Mouse (Mus musculus): ENCODE results near the gene Zfp579.
"Not testable (repeated sequence)": the region's sequence is repeated elsewhere in the genome, so short reads cannot be mapped to it uniquely, and the experiment has no call there.

Zfp579 gene

DNA sequence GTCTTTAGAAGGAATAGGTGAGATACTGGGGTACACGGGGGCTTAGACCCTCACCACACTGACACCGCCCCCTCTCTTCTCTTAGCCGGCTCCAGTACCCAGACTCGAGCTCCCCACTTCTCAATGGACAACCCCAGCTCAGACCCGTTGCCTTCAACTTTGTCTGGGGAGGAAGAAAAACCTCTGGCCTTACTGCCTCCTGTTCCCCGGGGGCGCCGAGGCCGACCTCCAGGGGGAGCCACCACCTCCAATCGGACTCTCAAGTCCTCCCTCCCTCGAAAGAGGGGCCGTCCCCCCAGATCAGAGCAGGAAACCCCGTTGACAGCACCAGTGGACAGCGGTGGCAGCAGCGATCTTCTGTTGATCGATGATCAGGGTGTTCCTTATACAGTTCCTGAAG, 21.4 kb upstream of the Zfp579 start:
- in situ Hi-C loops (cut with MboI; ENCODE audit: low pct_unique_long_range_greater_than_20kb in 1 of 2, low sequenced_read_pairs in 2 of 2, unreplicated experiment in 1 of 2), result no loop called here

DNA sequence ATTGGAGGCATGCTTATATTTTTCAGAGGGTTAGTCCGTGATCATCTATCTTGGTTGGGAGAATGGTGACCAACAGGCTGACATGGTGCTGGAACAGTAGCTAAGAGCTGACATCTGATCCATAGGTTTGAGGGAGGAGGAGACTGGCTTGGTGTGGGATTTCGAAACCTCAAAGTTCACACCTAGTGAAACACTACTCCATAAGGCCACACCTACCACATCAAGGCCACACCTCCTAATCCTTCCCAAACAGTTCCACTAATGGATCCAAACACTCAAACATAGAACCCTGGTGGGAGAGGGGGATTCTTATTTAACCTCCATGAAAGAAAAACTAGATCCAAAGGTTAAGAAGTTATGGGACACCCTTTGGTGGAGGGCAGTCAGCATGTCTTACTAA, 21.0 kb upstream of the Zfp579 start:
- in situ Hi-C loops (cut with MboI; ENCODE audit: low pct_unique_long_range_greater_than_20kb in 1 of 2, low sequenced_read_pairs in 2 of 2, unreplicated experiment in 1 of 2), result no loop called here

DNA sequence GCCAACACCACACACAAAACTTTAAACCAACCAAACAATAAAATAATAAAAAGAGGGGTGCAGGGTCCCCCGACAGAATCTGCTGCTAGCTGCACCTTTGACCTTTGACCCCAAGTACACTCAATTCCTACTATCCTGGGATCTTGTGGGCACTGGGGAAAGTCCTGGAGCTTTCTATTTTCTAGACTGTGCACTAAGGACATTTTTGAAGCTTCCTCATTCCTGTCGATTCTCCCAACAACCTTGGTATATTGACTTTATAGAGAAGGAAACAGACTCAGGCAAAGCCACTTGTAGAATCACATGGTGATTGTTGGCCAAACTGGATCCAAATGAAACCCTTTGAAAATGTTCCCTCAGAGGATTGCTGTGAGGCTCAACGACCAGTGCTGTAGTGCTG, 20.1 kb upstream of the Zfp579 start:
- in situ Hi-C loops (cut with MboI; ENCODE audit: low pct_unique_long_range_greater_than_20kb in 1 of 2, low sequenced_read_pairs in 2 of 2, unreplicated experiment in 1 of 2), result no loop called here

DNA sequence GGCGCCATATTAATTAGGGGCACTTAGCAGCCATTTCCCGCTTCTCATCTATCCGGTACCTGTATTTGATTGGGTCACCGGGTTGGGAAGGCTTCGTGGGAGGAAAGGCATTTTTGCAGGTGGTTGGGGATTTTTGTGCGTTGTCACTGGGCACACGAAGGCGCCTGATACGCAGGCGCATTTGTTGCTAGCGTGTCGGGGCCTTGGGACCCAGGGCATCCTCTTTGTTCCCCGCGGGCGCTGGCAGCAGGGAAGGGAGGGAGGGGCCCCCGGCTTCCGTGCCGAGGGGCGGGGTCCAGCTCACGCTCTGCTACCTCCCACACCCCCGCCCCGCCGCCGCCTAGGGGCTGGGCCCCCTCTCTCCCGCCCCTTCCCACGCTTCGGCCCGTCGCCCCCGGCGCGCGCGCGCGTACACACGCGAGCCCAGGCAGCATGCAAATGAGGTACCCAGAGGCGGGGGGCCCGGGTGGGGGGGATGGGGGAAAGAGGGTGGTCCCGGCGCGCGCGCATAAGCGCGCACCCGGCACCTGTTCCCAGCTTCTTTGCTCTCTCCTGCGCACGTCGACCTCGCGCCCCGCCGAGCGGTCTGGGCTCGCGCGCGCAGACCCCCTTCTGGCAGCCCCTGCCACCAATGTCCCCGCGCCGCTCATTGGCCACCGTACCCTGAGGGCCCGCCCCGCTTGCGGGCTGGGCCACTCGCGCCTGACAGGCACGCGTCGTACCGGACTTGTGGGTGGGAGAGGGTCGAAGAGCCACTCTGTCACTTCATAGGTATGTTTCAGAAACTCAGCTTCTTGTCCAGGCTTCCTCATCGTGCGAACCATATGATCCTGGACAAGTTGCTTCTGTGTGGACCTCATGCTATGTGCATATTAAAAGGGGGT, 19.4 kb upstream of the Zfp579 start, which contains the start of gene Gm44973:
Gene Gm44973, plus strand, starts transcription at position 379 of the 884 bp plus-strand sequence.
- in situ Hi-C loops (cut with MboI; ENCODE audit: low pct_unique_long_range_greater_than_20kb in 1 of 2, low sequenced_read_pairs in 2 of 2, unreplicated experiment in 1 of 2), result no loop called here

DNA sequence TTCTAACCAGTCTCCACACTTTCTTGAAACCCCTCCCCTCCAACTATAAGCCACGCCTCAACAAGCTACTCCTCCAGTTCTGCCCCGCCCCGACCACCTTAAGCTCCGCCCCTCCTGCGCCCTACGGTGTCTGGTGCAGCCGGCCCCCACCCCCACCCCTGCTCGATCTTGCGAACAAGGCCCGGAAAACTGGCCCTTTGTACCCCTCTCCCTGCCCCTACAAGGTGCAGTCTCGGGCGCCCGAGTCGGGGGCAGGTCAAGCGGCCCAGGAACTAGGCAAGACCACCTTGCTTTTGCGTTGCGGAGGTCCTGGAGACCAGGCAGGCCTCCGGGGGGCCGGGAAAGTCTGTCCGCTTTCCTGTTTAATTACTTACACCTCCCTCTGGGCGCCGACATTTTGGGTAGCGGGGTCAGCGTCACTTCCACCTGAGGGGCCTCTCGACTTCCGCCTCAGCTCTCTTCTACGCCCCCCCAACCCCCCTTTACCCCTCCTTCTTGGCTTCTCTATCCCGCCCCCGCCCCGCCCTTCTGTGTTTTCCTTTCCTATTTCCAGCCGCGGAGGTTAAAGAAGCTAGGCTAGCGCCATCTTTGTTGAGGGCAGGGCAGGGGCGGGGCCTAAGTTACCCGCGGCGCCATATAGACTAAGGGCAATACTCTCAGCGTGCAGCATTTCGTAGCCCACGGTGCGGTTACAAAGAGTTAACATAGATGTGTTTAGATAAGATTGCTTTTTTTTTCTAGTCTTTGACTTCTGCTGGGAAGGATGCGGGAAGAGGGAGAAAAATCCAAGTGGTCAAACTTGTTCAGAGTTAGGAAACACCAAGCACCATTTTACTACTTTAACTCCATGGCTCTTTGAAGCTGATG, 18.5 kb upstream of the Zfp579 start, which contains the start of the genes Zfp524 and Fiz1:
Gene Zfp524, plus strand, starts transcription at position 165 of the 867 bp plus-strand sequence.
Gene Fiz1, minus strand, starts transcription at position 447 of the 867 bp plus-strand sequence.
- in situ Hi-C loops (cut with MboI; ENCODE audit: low pct_unique_long_range_greater_than_20kb in 1 of 2, low sequenced_read_pairs in 2 of 2, unreplicated experiment in 1 of 2), result no loop called here

DNA sequence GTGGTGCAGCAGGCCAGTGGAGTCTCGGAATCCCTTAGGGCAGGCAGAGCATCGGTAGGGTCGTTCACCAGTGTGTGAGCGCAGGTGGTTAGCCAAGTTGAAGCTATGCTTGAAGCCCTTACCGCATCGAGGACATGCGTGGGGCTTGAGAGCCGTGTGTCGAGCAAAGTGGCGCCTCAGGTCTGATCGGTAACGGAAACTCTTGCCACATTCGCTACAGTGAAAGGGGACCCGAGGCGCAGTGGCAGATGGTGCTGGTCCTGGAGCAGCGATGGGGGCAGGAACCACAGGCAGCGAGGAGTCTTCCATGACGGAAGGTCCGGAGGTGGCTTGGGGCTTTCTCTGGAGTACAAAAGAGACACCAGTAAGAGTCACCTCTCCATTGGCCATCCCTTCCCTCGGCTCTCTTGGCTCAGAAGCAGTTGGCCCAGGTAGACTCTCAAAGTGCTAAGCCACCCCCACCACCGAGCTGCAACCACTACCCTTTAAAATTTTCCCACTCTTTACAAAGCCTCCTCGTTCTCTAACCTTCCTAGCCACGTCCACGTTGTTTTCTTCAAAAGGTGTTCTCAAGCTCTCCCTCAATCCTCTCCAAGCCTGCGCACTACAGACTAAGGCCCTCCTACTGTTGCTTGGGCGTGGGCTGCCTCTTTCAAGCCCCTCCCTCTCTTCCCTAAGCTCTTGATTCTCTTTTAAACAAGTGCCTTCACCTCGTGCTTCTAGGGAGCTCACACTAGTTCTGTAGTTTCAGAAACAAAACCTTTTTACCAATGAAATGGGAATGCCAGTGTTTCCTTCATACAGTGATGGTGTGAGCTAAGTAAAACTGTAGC, 16.9 kb upstream of the Zfp579 start:
- in situ Hi-C loops (cut with MboI; ENCODE audit: low pct_unique_long_range_greater_than_20kb in 1 of 2, low sequenced_read_pairs in 2 of 2, unreplicated experiment in 1 of 2), result no loop called here

DNA sequence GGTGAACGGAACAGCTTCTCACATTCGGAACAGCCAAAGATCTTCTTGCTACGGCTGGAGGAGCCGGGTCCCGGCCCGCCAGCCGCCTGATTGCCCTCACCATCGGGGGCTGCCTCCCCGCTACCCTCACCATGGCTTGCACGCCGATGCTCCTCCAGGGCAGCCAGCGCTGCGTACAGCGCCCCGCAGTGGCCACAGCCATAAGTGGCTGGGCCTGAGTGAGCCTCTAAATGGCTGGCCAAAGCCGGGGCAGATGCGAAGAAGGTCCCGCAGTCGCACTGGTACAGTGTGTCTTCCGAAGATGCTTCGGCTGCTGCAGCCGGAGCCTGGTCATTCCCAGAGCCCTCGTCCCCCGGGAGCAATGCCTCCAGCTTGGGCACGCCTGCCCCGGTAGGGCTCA, 12.3 kb upstream of the Zfp579 start:
- in situ Hi-C loops (cut with MboI; ENCODE audit: low pct_unique_long_range_greater_than_20kb in 1 of 2, low sequenced_read_pairs in 2 of 2, unreplicated experiment in 1 of 2), result no loop called here

DNA sequence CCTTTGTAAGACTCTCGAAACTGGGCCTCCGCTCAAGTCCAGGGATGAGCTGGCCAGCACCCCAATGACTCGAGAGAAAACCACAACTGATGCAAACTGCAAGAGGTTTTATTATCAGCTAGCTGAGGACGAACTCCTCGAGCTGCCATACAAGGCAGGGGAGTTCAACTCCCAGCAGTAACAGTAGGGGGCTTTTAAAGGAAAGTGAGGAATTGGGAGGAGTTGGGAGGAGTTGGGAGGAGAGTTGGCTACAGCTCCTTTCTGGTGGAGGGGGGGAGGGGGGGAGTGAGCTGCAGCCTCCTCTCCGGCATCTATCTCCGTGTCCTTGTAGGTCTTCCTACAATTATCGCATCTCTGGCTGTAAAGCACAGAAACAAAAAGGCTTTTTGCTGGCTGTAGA, 6.9 kb upstream of the Zfp579 start:
- in situ Hi-C loops (cut with MboI; ENCODE audit: low pct_unique_long_range_greater_than_20kb in 1 of 2, low sequenced_read_pairs in 2 of 2, unreplicated experiment in 1 of 2), result not testable (repeated sequence)

DNA sequence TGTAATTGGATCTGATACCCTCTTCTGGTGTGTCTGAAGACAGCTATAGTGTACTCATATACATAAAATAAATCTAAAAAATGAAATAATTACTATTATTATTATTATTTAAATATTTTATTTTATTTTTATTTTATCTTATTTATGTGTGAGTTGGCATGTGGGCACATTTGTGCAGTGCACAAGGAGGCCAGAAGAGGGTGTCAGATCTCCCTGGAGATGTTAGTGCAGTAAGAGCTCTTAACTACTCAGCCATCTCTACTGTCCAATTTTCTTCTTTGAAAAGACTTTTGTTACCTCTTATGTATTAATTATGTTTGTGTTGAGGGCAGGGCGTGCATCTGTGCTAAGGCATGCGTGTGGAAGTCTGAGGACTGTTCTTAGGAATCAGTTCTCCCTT, 3.9 kb upstream of the Zfp579 start:
- in situ Hi-C loops (cut with MboI; ENCODE audit: low pct_unique_long_range_greater_than_20kb in 1 of 2, low sequenced_read_pairs in 2 of 2, unreplicated experiment in 1 of 2), result no loop called here

DNA sequence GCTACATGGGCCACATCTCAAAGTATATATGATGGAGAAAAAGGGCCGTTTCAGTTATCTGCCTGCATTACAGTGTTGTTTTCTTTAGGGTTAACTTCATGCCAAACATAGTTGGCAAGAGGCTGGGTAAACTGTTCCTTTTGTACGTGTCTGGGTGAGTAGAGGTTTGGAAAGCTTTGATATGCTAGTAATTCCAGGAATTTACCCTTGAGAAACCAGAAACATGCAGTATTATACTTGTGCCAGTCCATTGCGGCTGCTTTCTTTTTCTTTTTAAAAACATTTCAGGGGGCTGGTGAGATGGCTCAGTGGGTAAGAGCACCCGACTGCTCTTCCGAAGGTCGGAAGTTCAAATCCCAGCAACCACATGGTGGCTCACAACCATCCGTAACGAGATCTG, 976 bp upstream of the Zfp579 start:
- in situ Hi-C loops (cut with MboI; ENCODE audit: low pct_unique_long_range_greater_than_20kb in 1 of 2, low sequenced_read_pairs in 2 of 2, unreplicated experiment in 1 of 2), result no loop called here

DNA sequence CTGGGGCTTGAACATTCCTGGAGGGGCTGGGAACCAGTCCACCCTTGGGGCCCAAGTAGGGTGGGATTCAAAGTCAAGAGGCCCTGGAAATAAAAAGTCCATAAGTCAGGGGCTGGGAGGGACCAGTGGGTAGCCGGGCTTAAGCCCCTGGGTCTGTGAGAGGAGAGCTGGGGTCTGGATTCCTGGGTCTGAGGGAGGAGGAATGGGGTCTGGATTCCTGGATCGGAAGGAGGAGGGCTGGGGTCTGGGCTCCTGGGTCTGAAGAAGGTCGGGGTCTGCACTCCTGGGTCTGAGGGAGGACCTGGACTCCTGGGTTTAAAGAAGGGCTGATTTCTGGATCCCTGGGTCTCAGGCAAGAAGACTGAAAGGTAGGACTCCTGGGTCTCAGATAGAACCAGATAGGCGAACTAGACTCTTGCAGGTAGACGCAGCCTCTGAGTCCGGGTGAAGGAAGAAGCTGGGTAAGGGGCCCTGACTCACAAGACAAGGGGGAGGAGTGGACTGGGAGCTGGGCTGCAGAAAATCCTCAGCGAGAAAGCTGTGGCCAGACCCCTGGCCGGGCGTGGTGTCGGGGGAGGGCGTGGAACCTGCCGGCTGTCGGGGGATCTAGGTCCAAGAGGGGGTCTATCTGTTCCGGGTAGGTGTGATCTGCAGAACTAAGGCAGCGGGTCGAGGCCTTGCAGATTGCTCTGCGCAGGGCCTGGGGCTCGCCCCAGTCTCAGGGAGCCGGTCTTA, 523 bp downstream of the Zfp579 start:
- in situ Hi-C loops (cut with MboI; ENCODE audit: low pct_unique_long_range_greater_than_20kb in 1 of 2, low sequenced_read_pairs in 2 of 2, unreplicated experiment in 1 of 2), result no loop called here

DNA sequence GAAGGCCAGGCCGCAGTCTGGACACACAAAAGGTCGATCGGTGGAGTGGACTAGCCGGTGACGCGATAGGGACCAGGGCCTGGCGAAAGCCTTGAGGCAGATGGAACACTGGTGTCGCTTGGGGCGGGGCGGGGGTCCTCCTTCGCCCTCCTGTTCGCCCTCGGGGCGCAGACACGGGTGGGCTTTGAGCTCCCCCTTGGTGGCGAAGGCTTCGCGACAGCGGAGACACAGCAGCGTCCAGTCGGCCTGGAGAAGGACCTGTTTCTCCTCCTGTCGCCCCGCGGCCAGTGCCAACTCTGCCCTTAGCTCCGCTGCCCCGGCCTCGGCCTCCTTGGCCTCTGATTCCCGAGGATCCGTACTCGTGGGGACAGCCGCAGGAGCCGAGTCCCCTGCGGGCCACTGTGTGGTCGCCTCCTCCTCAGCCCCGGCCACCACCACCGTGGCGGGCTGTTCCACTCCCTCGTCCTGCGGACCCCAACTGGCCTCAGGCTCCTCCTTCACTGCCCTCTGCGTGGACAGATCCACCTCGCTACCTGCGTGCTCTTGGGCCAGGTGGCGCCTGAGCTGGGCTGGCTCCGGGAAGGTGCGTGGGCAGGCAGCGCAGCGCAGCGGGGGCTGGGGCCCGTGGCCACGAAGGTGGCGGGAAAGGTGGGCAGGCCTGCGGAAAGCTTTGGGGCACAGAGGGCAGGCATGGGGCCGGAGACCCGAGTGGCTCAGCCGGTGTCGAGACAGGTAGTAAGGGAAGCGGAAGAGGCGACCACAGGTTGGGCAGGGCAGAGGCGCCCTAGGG, 1.8 kb downstream of the Zfp579 start:
- in situ Hi-C loops (cut with MboI; ENCODE audit: low pct_unique_long_range_greater_than_20kb in 1 of 2, low sequenced_read_pairs in 2 of 2, unreplicated experiment in 1 of 2), result no loop called here

DNA sequence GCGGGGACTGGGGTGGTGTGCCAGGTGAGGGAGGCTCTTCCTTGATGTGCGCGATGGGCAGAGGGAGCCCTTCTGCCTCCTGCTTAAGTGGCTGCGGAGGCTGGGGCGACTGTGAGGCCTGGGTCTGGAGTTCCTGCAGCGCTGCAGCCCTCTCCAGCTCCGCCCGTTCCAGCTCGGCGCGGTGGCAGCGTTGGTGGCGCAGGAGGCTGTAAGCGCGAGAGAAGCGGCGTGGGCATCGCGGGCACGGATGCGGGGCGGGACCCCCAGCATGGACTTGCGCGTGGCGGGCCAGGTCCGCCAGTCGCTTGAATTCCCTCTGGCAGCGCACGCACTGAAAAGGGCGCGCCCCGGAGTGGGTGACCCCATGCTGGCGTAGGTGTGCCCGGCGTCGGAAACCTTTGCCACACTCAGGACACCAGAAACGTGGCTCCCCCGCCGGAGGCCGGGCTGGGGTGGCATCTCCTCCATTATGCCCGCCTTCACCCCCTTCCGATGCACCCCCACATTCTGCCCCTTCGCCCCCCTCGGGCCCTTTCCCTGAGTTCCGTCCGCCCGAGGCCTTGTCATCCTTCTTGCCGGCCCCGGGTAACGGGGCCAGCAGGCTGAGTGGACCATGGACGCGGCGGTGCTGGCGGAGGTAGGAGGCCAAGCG, 2.5 kb downstream of the Zfp579 start:
- in situ Hi-C loops (cut with MboI; ENCODE audit: low pct_unique_long_range_greater_than_20kb in 1 of 2, low sequenced_read_pairs in 2 of 2, unreplicated experiment in 1 of 2), result no loop called here

DNA sequence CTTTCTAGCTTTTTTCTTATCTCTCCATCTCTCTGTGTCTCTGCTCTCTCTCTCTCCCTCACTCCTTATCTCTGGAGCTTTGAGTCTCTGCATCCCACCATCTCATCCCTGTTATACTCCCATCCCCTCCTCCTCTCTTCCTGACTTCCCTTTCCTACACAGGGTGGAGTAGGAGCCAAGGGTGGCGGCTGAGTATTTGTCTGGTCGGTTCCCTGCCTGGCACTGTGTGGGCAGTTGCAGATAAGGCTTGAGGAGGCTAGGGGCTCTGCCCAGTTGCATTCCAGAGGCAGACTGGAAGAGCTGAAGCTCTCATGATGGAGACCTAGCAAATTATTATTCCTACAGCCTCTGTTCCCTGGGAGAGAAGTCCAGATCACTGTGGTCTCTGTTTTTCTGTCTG, 7.7 kb downstream of the Zfp579 start:
- in situ Hi-C loops (cut with MboI; ENCODE audit: low pct_unique_long_range_greater_than_20kb in 1 of 2, low sequenced_read_pairs in 2 of 2, unreplicated experiment in 1 of 2), result no loop called here

DNA sequence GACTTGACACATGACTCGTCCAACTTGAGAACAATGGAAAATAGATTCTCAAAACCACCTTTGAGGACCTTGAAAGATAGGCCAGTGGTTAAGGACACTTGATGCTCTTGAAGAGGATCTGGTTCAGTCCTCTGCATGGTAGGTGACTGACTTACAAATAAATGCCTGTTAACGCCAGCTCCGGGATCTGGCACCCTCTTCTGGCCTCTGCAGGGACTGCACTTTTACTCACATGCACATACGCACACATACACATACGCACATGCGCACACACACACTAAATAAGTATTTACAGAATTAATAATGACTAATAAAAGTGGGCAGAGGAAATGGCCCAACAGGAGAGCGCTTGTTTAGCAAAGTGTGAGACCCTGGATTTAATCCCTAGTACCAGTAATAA, 19.1 kb downstream of the Zfp579 start:
- in situ Hi-C loops (cut with MboI; ENCODE audit: low pct_unique_long_range_greater_than_20kb in 1 of 2, low sequenced_read_pairs in 2 of 2, unreplicated experiment in 1 of 2), result loop anchor here in 1 of 2 experiments (5.0 kb wide), 1 partner anchor 35 kb away; no protein-coding TSS in a partner anchor

DNA sequence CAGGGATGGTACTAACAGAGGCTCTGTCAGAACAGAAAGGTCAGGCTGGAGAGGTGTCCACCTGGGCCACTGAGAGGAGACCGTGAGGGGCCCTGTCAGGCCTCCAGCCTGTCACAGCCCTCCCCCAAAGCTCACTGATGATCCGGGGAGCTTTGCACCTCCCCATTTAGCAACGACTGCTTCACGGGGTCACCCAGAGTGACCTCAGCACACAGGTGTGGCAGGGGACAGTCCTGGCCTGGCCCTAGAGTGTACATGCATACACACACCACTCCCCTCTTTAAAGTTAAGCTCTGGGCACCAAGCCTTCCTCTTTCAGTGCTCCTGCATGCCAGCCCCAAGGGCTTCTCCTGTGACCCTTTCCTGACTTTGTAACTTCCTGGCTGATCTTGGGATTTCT, 20.5 kb downstream of the Zfp579 start:
- in situ Hi-C loops (cut with MboI; ENCODE audit: low pct_unique_long_range_greater_than_20kb in 1 of 2, low sequenced_read_pairs in 2 of 2, unreplicated experiment in 1 of 2), result loop anchor here in 1 of 2 experiments (5.0 kb wide), 1 partner anchor 33 kb away; no protein-coding TSS in a partner anchor
